Mouse (Mus musculus) kidney, postnatal 36 days (tissue): ENCODE results near the gene Irs1.

ENCODE experiments used
- DNase-seq, 2 experiments: peaks; one replicate each; pipeline ENCODE4 v3.0.0; 2021 to 2022; ENCODE audit warnings: mixed read lengths in 2 of 2

The Irs1 gene

GRCm38 (mm10) chr1:82247221-82247951 lies 43.8 kb downstream of the Irs1 start:
- DNase-seq, result peak; percentile 19 to 45

- DNase-seq, result no peak
Measured at GRCm38 (mm10) chr1:82245002-82245401, 46.2 kb downstream of the Irs1 start.

- DNase-seq, result peak; percentile 20 to 21
Measured at GRCm38 (mm10) chr1:82243260-82243825, 47.9 kb downstream of the Irs1 start.

- DNase-seq, result no peak
Measured at GRCm38 (mm10) chr1:82239409-82240201, 51.6 kb downstream of the Irs1 start.

- no peak for DNase-seq
Measured at GRCm38 (mm10) chr1:82238245-82238644, 53.0 kb downstream of the Irs1 start.

- no peak for DNase-seq
Measured at GRCm38 (mm10) chr1:82235455-82236104, 55.6 kb downstream of the Irs1 start.

GRCm38 (mm10) chr1:82234616-82235015 lies 56.6 kb downstream of the Irs1 start:
- DNase-seq, result no peak

- no peak for DNase-seq
Measured at GRCm38 (mm10) chr1:82232812-82233211, 58.4 kb downstream of the Irs1 start, which contains the start of gene Gm9747. Gm9747 (plus strand) TSS chr1:82233112.

- no peak for DNase-seq
Measured at GRCm38 (mm10) chr1:82228841-82229240, 62.4 kb downstream of the Irs1 start.

- DNase-seq, result no peak
Measured at GRCm38 (mm10) chr1:82223042-82223795, 68.0 kb downstream of the Irs1 start.

- no peak for DNase-seq
Measured at GRCm38 (mm10) chr1:82221462-82221861, 69.8 kb downstream of the Irs1 start.

- no peak for DNase-seq
Measured at GRCm38 (mm10) chr1:82220673-82221396, 70.4 kb downstream of the Irs1 start.

- no peak for DNase-seq
Measured at GRCm38 (mm10) chr1:82207511-82207910, 83.7 kb downstream of the Irs1 start.

- no peak for DNase-seq
Measured at GRCm38 (mm10) chr1:82200636-82201035, 90.6 kb downstream of the Irs1 start.

- DNase-seq, result no peak
Measured at GRCm38 (mm10) chr1:82199918-82200317, 91.3 kb downstream of the Irs1 start.

GRCm38 (mm10) chr1:82191579-82191978 lies 99.6 kb downstream of the Irs1 start:
- DNase-seq, result no peak

- DNase-seq, result peak; percentile 27 to 49
Measured at GRCm38 (mm10) chr1:82189516-82189915, 101.7 kb downstream of the Irs1 start.

GRCm38 (mm10) chr1:82188549-82189231 lies 102.5 kb downstream of the Irs1 start:
- DNase-seq, result peak in 1 of 2 experiments; percentile 10

GRCm38 (mm10) chr1:82183913-82184442 lies 107.2 kb downstream of the Irs1 start:
- peak; percentile 3 to 5 for DNase-seq
